Mouse (Mus musculus): ENCODE measurements around the gene Bcar3. TPM values are rescaled to one million over a fixed set of nuclear protein-coding genes. Genes with fewer than 3 reads are reported as not detected.
"Not testable (repeated sequence)": the region's sequence is repeated elsewhere in the genome, so short reads cannot be mapped to it uniquely, and the experiment has no call there.

The Bcar3 gene
- 6.9 and 7.6 TPM in 2 replicates for polyA plus RNA-seq (2016; fragmentation: Nextera tagmentation; extraction: Ambion mirVana)

DNA sequence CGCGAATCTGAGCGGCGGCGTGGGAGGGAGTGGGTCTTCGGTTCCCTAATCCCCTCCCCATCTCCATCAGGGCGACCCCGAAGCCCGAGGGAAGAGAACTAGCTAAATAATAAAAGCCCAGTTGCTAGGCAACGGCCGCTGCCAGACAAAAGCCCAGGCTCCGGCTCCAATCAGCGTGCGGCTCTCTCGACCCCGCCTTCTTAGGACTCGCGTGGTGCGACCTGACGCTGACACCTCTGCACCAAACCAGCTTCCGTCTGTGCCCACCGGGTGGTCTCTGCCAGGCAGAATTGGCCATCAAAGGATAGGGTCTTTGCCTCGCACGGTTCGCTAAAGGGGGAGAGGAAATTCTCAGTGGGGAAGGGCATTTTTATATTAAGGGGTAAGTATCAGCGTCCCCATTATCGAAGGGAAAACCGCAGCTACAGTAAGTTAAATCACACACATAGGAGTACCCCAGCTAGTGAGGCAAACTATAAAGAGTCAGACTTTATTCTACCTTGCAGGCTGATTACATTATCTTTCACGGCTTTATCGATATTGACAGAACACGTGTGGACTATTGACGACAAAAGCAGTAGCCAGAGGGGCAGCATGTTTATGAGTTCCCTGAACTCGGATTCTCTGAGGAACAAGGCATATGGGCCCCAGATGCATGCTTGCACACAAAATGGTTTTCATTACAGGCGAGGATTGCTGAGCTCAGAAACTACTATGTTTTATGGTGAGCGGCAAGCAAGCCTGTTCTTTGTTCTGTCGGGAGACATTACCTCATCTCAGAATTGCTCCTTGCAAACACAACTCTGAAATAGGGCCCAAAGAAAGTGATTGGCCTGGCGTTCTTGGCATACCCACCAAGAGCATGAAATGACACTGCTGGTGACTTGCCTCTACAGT, at the start of gene Bcar3:
Gene Bcar3 (plus strand): TSS at position 183 of the 897 bp plus-strand sequence.
- ATAC-seq (ENCODE audit: insufficient number of reproducible peaks, insufficient read depth, low FRiP score, low TSS enrichment, low read depth) = peak; percentile 83
- Histone ChIP-seq H3K4me3 (replicated peaks) (peak within 1 kb of the TSS; percentile 87), H3K36me3 (no peaks in the 10 kb centered on the region), H3K9me3 (no peaks in the 10 kb centered on the region), H3K4me1 (replicated peaks) (peaks cover 38% of the 10 kb centered on the region), H3K9ac (replicated peaks) (peak within 1 kb of the TSS; percentile 93), H3K27ac (peak within 1 kb of the TSS; percentile 99), H3K27me3 (no peaks in the 10 kb centered on the region), H3K4me2 (peak within 1 kb of the TSS; percentile 71)
- 2% methylated on average over 37 of the region's 37 CpGs for WGBS

DNA sequence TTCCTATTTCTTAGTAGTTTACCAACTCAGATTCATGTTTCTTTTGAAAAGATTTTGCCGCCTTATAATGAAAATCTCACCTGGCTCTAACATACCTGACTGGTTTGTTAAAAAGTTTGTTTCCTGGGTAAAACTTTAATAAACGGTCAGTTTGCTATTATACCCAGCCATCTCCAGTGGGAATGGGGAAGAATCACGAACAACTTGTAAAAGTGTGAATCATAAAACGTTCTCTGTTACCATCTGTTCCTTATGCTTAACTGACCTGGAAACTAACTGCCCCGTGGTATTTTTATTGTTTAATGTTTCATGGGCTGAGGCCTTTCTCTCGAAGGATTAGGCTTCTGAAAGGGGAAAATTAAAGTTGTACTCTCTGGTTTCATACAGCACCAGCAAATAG, 49.2 kb upstream of the Bcar3 start:
- no peak; the same call in 1 of the 2 replicates for ATAC-seq (ENCODE audit: insufficient number of reproducible peaks, insufficient read depth, low FRiP score, low TSS enrichment, low read depth)
- WGBS = 41% methylated on average over 6 of the region's 6 CpGs
- no peaks in the 10 kb centered on the region for H3K27me3 ChIP-seq
- no peak overlapping the region; the same call in 1 of the 2 replicates for H3K9ac ChIP-seq (replicated peaks)
- no peaks in the 10 kb centered on the region for H3K36me3 ChIP-seq
- H3K4me3 ChIP-seq (replicated peaks) = peak overlapping the region; percentile 87
- peak overlapping the region; percentile 87; the same call in 1 of the 2 replicates for H3K27ac ChIP-seq
- peak overlapping the region; percentile 55 for H3K4me2 ChIP-seq
- H3K4me1 ChIP-seq (replicated peaks) = peaks cover 20% of the 10 kb centered on the region
- no peaks in the 10 kb centered on the region for H3K9me3 ChIP-seq

DNA sequence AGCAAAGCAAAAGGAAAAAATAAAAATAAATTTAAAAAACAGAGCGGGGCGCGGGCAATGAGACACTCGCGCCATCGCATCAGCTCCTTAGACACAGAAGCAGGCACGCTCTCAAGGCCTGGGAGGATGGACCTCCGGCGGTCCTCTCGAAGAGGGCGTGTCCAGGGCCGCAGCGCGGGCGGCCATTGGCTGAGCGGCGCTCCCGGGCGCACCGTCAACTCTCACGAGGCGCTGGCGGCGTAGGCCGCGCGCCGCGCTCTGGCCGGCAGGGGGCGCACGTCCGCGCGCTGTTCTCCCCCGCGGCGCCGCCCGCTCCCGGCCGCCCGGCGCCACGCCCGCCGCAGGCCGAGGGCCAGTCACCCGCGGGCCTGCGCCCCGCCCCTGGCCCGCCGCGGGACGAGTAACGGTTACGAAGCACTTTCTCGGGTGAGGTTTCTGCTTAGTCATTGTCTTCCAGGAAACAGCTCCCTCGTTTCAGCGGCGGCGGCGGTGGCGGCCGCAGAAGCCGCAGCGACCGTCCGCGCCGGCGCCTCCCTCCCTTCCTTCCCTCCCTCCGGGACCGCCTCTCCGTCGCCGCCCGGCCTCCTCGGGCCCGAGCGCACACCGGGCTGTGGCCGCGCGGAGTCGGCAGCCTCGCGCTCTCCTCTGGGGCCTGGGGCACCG, 48.6 kb upstream of the Bcar3 start, which contains the start of gene Gclm:
Gene Gclm (plus strand): TSS at position 343 of the 663 bp plus-strand sequence.
- H3K36me3 ChIP-seq = no peaks in the 10 kb centered on the region
- no peaks in the 10 kb centered on the region for H3K27me3 ChIP-seq
- H3K4me3 ChIP-seq (replicated peaks) = peak within 1 kb of the TSS; percentile 87
- H3K27ac ChIP-seq = peak within 1 kb of the TSS; percentile 87
- no peaks in the 10 kb centered on the region for H3K9me3 ChIP-seq
- peak; percentile 99 for ATAC-seq (ENCODE audit: insufficient number of reproducible peaks, insufficient read depth, low FRiP score, low TSS enrichment, low read depth)
- under 1% methylated on average over 71 of the region's 90 CpGs for WGBS
- peak within 1 kb of the TSS; percentile 80 for H3K4me2 ChIP-seq
- H3K9ac ChIP-seq (replicated peaks) = peak within 1 kb of the TSS; percentile 77
- peaks cover 20% of the 10 kb centered on the region for H3K4me1 ChIP-seq (replicated peaks)

DNA sequence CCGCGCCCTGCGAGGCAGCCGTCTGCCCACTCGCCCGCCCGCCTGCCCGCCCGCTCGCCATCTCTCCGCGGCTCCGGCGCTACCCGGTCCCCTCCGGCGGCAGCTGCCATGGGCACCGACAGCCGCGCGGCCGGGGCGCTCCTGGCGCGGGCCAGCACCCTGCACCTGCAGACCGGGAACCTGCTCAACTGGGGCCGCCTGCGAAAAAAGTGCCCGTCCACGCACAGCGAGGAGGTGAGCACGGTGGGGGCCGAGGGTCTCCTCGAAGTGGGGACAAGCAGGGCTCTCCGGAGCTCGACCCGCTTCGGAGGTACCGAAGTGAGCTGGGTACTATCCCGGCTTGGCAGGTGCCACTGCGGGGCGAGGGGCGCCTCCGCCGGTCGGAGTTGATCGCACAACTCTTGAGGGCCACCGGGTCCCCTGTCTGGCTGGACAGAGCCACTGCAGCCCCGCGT, 48.0 kb upstream of the Bcar3 start:
- no peaks in the 10 kb centered on the region for H3K36me3 ChIP-seq
- H3K4me3 ChIP-seq (replicated peaks) = peak overlapping the region; percentile 87
- H3K4me1 ChIP-seq (replicated peaks) = peaks cover 20% of the 10 kb centered on the region
- no peaks in the 10 kb centered on the region for H3K27me3 ChIP-seq
- H3K27ac ChIP-seq = peak overlapping the region; percentile 87
- peak; percentile 24; the same call in 1 of the 2 replicates for ATAC-seq (ENCODE audit: insufficient number of reproducible peaks, insufficient read depth, low FRiP score, low TSS enrichment, low read depth)
- peak overlapping the region; percentile 77 for H3K9ac ChIP-seq (replicated peaks)
- WGBS = under 1% methylated on average over 49 of the region's 50 CpGs
- peak overlapping the region; percentile 80 for H3K4me2 ChIP-seq
- H3K9me3 ChIP-seq = no peaks in the 10 kb centered on the region

DNA sequence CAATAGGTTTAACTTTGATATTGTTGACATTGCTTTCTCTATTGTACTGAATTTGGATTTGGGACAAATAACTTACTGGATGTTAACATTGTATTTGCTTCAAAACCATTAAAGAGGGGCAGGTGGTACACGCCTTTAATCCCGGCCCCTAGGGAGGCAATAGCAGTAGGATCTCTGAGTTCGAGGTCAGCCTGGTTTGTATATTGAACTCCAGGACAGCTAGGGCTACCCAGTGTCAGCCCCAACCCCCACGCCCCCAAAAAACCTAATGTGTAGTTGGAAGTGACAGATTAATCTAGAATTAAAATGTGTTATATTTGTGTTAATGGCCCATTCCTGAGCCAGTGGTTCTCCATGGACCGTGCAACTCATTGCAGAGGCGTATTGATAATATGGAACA, 47.5 kb upstream of the Bcar3 start:
- Histone ChIP-seq H3K36me3 (no peaks in the 10 kb centered on the region), H3K9ac (replicated peaks) (no peak overlapping the region; the same call in 1 of the 2 replicates), H3K4me3 (replicated peaks) (peak overlapping the region; percentile 87), H3K9me3 (no peaks in the 10 kb centered on the region), H3K27ac (no peak overlapping the region), H3K4me2 (peak overlapping the region; percentile 80), H3K4me1 (replicated peaks) (peaks cover 20% of the 10 kb centered on the region), H3K27me3 (no peaks in the 10 kb centered on the region)
- WGBS = 28% methylated on average over 6 of the region's 6 CpGs
- ATAC-seq (ENCODE audit: insufficient number of reproducible peaks, insufficient read depth, low FRiP score, low TSS enrichment, low read depth) = no peak

- Histone ChIP-seq H3K36me3 (no peaks in the 10 kb centered on the region), H3K27ac (no peak overlapping the region), H3K4me2 (peak overlapping the region; percentile 80; the same call in 1 of the 2 replicates), H3K4me1 (replicated peaks) (peaks cover 20% of the 10 kb centered on the region), H3K27me3 (no peaks in the 10 kb centered on the region), H3K9me3 (no peaks in the 10 kb centered on the region), H3K9ac (replicated peaks) (no peak overlapping the region), H3K4me3 (replicated peaks) (0 out of 2 replicates have a peak overlapping the region, but pooled peaks have one; percentile 87)
- no peak for ATAC-seq (ENCODE audit: insufficient number of reproducible peaks, insufficient read depth, low FRiP score, low TSS enrichment, low read depth)
- 55% methylated on average over 12 of the region's 12 CpGs for WGBS
Observed at GRCm38 (mm10) chr3:122246986-122247767, 46.8 kb upstream of the Bcar3 start.

- Histone ChIP-seq H3K27me3 (no peaks in the 10 kb centered on the region), H3K9ac (replicated peaks) (no peak overlapping the region), H3K36me3 (no peaks in the 10 kb centered on the region), H3K27ac (no peak overlapping the region), H3K4me1 (replicated peaks) (peaks cover 20% of the 10 kb centered on the region), H3K9me3 (no peaks in the 10 kb centered on the region), H3K4me3 (replicated peaks) (no peak overlapping the region), H3K4me2 (no peak overlapping the region)
- WGBS = 97% methylated on average over 2 of the region's 2 CpGs
- no peak for ATAC-seq (ENCODE audit: insufficient number of reproducible peaks, insufficient read depth, low FRiP score, low TSS enrichment, low read depth)
Observed at GRCm38 (mm10) chr3:122247768-122248100, 46.2 kb upstream of the Bcar3 start.

DNA sequence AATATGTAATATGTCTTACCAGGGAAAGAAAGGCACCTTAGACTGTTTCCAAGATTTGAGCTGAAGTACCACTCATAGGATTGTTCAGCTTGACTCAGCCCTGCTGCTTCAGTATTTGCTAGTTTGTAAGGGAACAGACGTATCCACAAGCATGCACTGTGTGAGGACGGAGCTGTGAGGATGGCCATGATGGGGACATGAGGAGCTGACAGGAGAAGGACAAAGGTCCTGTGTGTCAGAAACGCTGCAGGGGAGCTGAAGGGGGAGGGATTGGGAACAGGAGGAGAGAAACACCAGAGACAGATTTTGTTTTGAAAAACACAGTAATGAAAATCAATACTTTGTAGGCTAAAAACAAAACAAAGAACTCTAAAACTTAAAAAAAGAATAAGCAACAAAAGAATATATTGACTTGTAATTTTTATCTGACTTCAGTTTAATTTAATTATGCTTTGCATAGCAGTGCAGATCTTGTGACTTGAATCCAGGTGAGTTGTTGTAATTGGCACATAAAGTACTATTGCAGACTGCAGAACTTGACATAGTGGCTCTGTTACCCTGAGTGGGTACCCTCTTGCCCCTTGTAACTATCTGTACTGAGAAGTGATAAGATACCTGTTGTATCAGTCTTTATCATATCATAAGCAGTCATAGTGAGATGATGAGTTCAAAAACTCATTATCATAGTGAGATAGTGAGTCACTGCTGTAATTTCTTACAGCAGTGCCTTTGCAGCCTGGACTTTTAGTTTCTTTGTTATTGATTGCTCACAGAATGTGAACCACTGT, 41.3 kb upstream of the Bcar3 start:
- Histone ChIP-seq H3K36me3 (no peaks in the 10 kb centered on the region), H3K4me2 (no peak overlapping the region), H3K4me1 (replicated peaks) (peaks cover under 1% of the 10 kb centered on the region; the same call in 1 of the 2 replicates), H3K4me3 (replicated peaks) (no peak overlapping the region), H3K27ac (no peak overlapping the region), H3K27me3 (no peaks in the 10 kb centered on the region), H3K9me3 (no peaks in the 10 kb centered on the region), H3K9ac (replicated peaks) (no peak overlapping the region)
- 66% methylated on average over 3 of the region's 3 CpGs for WGBS
- no peak for ATAC-seq (ENCODE audit: insufficient number of reproducible peaks, insufficient read depth, low FRiP score, low TSS enrichment, low read depth)

- not testable (repeated sequence) for H3K27me3 ChIP-seq; H3K9ac ChIP-seq (replicated peaks); H3K4me1 ChIP-seq (replicated peaks); H3K36me3 ChIP-seq; H3K4me3 ChIP-seq (replicated peaks); H3K27ac ChIP-seq; ATAC-seq (ENCODE audit: insufficient number of reproducible peaks, insufficient read depth, low FRiP score, low TSS enrichment, low read depth); H3K9me3 ChIP-seq; H3K4me2 ChIP-seq
- WGBS = 88% methylated on average over 7 of the region's 7 CpGs
Observed at GRCm38 (mm10) chr3:122254050-122254449, 39.9 kb upstream of the Bcar3 start.

GRCm38 (mm10) chr3:122269986-122270385, 23.9 kb upstream of the Bcar3 start:
- Histone ChIP-seq H3K27me3 (no peaks in the 10 kb centered on the region), H3K4me1 (replicated peaks) (peaks cover 1% of the 10 kb centered on the region), H3K4me3 (replicated peaks) (no peak overlapping the region), H3K9ac (replicated peaks) (no peak overlapping the region), H3K27ac (no peak overlapping the region), H3K36me3 (0 out of 2 replicates have a peak, but pooled peaks cover 7% of the 10 kb centered on the region), H3K9me3 (no peaks in the 10 kb centered on the region), H3K4me2 (no peak overlapping the region)
- ATAC-seq (ENCODE audit: insufficient number of reproducible peaks, insufficient read depth, low FRiP score, low TSS enrichment, low read depth) = no peak
- WGBS = 75% methylated on average over 5 of the region's 5 CpGs
